Mouse (Mus musculus): ENCODE measurements at regions not wholly inside any gene's neighbourhood (a gene's known extent, or its start where the extent isn't known, plus 50 kb on each side); places are given as distances from the start of the nearest gene placed in this dataset.

GRCm38 (mm10) chr4:53319051-53319450, 121.2 kb upstream of the Slc44a1 start:
- DNase-seq, result peak; percentile 92

GRCm38 (mm10) chr4:53318181-53318580, 122.0 kb upstream of the Slc44a1 start:
- DNase-seq, result peak; percentile 94

- DNase-seq, result peak; percentile 85
Measured at GRCm38 (mm10) chr4:53317453-53317824, 122.8 kb upstream of the Slc44a1 start.

GRCm38 (mm10) chr4:53316796-53317452, 123.3 kb upstream of the Slc44a1 start:
- DNase-seq, result peak; percentile 85

- DNase-seq, result peak; percentile 57
Measured at GRCm38 (mm10) chr4:53315876-53316762, 124.1 kb upstream of the Slc44a1 start.

GRCm38 (mm10) chr4:53315121-53315875, 124.9 kb upstream of the Slc44a1 start:
- peak; percentile 95 for DNase-seq

GRCm38 (mm10) chr4:53314076-53314475, 126.1 kb upstream of the Slc44a1 start:
- DNase-seq, result peak; percentile 77

- peak; percentile 43 for DNase-seq
Measured at GRCm38 (mm10) chr4:53307121-53307520, 133.1 kb upstream of the Slc44a1 start.

- DNase-seq, result peak; percentile 45
Measured at GRCm38 (mm10) chr4:53304782-53305385, 135.3 kb upstream of the Slc44a1 start.

- DNase-seq, result peak; percentile 87
Measured at GRCm38 (mm10) chr4:53304290-53304654, 135.9 kb upstream of the Slc44a1 start.

- peak; percentile 86 for DNase-seq
Measured at GRCm38 (mm10) chr4:53303621-53304289, 136.5 kb upstream of the Slc44a1 start.

- DNase-seq, result no peak
Measured at GRCm38 (mm10) chr4:53297975-53298374, 138.3 kb upstream of the Abca1 start.

GRCm38 (mm10) chr4:53292606-53293005, 132.9 kb upstream of the Abca1 start:
- peak; percentile 40 for DNase-seq

- DNase-seq, result peak; percentile 91
Measured at GRCm38 (mm10) chr4:53277741-53278525, 118.2 kb upstream of the Abca1 start.

GRCm38 (mm10) chr4:53270433-53270832, 110.7 kb upstream of the Abca1 start:
- DNase-seq, result peak; percentile 83

- peak; percentile 96 for DNase-seq
Measured at GRCm38 (mm10) chr4:53269999-53270398, 110.3 kb upstream of the Abca1 start.

GRCm38 (mm10) chr4:53269251-53269842, 109.7 kb upstream of the Abca1 start:
- DNase-seq, result peak; percentile 87

GRCm38 (mm10) chr4:53264901-53265300, 105.2 kb upstream of the Abca1 start:
- peak; percentile 91 for DNase-seq

- DNase-seq, result no peak
Measured at GRCm38 (mm10) chr4:53264501-53264900, 104.8 kb upstream of the Abca1 start.

GRCm38 (mm10) chr4:53263776-53264175, 104.1 kb upstream of the Abca1 start:
- DNase-seq, result peak; percentile 99

GRCm38 (mm10) chr4:53262466-53262865, 102.8 kb upstream of the Abca1 start:
- no peak for DNase-seq

Data from heart, adult 11 months (tissue).